Mouse (Mus musculus): ENCODE results near the gene Thbs3.
A peak's percentile ranks its signal among the peaks of the same experiment; 100 is the strongest.

The Thbs3 gene

GRCm38 (mm10) chr3:89227307-89228179 lies 12.6 kb downstream of the Thbs3 start:
- DNase-seq (ENCODE audit: low spot score) = peak; percentile 94

DNA sequence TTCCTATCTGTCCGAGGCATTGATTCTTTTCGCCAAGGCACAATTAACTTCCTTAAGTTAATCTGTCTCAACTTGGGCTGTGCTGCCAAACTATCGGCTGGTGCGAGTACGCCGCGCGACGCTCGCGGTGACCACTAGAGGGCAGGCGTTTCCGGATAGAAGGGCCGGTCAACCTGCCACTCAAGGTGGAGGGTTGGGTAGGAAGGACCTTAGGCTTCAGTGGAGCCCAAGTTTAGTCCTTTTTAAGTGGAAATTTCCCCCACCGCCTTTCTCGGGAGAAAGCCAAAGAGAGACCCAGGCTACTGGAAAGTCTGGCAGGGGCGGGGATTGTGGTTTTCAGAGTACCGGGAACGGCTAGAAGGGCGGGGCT lies 13.2 kb downstream of the Thbs3 start:
- DNase-seq (ENCODE audit: low spot score) = peak; percentile 93

DNA sequence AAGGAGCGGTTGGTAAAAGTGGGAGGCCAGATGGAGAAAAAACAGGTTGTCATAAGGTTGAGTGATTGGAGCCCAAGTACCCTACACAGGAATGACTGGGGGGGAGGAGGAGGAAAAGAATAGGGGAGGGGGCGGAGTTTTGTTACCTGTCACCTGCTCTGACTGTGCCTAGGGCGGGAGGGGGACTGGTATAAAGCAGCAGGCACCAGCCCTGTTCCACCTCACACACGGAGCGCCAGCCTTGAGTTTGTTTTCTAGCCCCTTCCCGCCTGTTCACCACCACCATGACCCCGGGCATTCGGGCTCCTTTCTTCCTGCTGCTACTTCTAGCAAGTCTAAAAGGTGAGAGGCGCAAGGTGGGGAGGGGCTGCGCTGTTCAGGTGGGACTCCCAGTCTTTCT lies 13.9 kb downstream of the Thbs3 start, which contains the start of gene Muc1:
Gene Muc1 (plus strand): TSS at position 222 of the 400 bp plus-strand sequence.
- peak; percentile 68 for DNase-seq (ENCODE audit: low spot score)

DNA sequence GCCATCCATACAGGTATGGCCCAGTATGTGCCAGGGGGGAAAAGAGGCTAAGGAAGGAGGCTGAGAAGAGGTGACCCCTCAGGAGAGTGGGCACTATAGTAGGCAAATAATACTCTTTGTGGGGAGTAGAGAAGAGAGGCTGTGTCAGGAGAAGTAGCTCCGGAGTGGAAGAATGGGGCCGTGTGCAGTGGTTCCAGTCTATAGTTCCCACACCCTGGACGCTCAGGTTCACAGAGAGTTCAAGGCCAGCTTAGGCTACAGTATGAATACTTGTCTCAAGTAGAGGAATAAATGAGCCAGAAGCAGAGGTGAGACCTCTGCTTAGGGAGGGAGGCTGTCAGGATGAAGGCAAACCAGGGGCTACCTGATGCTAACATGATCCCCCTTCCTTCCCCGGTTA lies 14.3 kb downstream of the Thbs3 start:
- no peak for DNase-seq (ENCODE audit: low spot score)

GRCm38 (mm10) chr3:89230561-89230960 lies 15.6 kb downstream of the Thbs3 start:
- DNase-seq (ENCODE audit: low spot score) = no peak

DNA sequence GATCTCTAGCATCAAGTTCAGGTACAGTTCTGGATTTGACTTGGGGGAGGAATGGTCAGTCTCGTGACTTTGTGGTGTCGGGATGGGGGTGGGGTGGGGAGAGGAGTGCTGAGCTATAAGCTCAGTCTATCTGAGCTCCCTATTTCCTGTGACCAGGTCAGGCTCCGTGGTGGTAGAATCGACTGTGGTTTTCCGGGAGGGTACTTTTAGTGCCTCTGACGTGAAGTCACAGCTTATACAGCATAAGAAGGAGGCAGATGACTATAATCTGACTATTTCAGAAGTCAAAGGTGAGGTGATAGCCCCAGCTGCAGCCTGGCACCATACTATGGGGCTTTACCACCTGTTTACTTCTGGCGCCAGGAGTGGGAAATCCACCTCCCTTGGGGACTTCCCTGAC lies 16.4 kb downstream of the Thbs3 start:
- DNase-seq (ENCODE audit: low spot score) = no peak

GRCm38 (mm10) chr3:89231772-89232275 lies 16.8 kb downstream of the Thbs3 start:
- no peak for DNase-seq (ENCODE audit: low spot score)

GRCm38 (mm10) chr3:89232614-89233013 lies 17.6 kb downstream of the Thbs3 start:
- peak; percentile 60 for DNase-seq (ENCODE audit: low spot score)

DNA sequence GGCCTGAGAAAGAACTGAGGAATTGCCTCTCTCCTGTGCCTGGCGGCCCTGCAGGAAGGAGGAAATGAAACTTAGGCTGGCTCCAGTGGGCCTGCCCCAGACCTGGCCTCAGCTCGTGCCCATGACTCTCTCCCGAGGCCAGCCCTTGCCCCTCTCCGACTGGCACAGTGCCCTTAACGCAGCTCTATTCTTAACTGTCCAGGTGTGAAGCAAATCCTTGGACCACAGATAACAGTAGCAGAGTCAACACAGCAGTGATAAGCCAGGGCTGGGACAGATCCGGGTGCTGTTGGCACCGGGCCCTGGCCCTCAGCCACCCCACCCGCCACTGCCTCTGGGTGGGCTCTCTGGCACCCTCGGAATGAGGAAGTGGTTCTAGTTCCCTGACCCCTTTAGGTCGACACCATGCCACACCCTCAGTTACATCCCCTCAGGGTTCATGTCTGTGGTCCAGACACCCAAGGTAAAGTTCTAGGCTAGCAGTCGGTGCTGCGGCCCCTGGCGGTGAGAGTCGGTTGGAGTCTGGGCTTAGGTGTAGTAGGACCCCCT lies 18.7 kb downstream of the Thbs3 start:
- DNase-seq (ENCODE audit: low spot score) = peak; percentile 53

GRCm38 (mm10) chr3:89236516-89236915 lies 21.5 kb downstream of the Thbs3 start:
- DNase-seq (ENCODE audit: low spot score) = no peak

- DNase-seq (ENCODE audit: low spot score) = no peak
Observed at GRCm38 (mm10) chr3:89237682-89238081, 22.7 kb downstream of the Thbs3 start.

GRCm38 (mm10) chr3:89238494-89238893 lies 23.5 kb downstream of the Thbs3 start:
- no peak for DNase-seq (ENCODE audit: low spot score)

DNA sequence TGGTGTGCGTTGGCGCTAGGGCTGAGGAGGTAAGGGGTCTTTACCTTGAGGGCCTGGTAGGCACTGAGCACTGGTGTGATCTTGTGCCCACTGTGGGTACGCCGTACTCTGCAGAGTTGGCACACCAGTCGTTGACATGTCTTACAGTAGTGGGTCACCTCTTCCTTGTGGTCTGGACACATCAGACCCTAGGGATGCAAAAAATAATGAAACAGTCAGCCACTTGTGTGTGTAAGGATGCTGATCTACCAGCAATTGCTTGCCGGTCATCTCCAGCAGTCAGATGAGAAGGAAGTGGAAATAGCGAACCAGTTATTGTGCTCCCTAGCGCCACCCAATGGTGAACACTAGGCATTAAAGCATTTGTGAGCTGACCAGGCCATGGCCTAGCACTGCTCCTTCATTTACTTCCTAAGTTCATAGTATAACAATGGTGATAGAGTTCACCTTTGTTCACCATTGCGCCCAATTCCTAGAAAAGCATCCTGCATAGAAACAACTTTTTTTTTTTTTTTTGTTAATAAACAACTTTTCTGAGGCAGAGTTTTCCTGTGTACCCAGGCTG lies 27.4 kb downstream of the Thbs3 start:
- peak; percentile 79 for DNase-seq (ENCODE audit: low spot score)

DNA sequence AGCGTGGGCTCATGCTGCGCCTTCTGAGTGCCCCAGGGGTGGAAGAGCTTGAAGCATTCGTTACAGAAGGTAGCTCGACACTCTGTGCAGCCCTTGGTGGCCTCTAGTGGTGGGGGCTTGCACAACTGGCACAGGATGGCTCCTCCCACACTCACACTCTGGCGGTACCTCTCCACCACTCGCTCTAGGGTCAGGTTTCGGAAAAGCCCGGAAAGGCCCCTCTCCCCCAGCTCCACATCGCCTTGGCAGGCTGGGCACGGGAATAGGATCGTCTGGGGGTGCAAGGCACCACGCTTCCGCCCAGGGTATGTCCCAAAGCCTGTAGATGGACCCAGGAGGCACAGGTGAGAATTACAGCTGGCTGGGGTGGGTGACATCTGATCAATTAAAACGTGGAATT lies 28.6 kb downstream of the Thbs3 start:
- peak; percentile 83 for DNase-seq (ENCODE audit: low spot score)

GRCm38 (mm10) chr3:89244158-89244981 lies 29.4 kb downstream of the Thbs3 start:
- DNase-seq (ENCODE audit: low spot score) = no peak

DNA sequence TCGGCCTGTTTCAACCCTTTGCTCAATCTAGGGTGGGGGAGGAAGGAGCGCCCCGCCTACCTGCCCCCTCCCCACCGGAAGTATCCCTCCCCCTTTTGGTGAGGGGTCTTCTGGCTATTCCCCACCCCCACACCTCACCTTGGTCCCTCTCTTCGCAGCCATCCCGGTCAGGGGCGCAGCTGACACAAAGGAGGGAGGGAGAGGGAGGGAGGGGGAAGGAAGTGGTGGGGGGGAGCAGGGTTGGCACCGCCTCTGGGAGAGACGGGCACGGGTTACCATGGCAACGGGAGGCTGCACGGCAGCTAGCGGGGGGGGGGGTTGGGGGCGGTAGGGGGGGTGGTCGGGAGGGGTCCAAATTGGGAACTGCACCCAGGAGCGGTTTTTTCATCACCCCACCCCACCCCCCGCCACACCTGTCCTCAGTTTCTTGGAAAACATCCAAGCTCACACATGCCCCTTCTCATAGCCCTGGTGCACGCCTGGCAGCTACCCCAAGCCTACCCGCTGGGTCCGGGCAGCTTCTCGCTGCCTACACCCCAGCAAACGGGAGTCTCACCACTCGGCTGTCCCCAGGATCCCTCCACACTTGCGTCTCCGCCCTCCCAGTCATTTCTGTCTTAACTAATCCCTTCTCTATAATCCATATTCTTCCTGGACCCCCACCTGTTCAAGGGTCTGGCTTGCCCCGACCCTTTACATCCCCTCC lies 30.2 kb downstream of the Thbs3 start:
- DNase-seq (ENCODE audit: low spot score) = no peak

DNA sequence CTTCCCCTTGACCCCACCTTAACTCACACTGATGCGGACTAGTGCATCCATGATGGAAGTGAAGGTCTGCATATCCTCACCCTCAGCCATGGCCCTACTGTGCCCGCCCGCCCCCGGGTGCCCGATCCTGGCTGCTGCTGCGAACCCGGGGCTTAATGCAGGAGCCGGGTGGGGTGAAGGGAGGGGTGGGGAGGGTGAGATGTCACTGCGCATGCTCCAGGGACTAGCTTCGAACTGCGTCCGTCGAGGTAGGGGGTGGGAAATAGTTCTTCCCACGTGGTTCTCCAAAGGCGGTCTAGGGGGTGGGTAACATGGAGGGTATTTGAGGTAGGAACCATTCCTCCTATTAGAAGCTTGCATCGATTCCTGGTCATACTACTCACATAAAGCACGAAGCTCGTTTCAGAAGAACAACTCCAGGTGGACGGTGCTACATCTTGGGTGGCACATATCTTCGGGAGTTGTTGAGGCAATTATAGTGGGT lies 30.8 kb downstream of the Thbs3 start, which contains the start of gene Krtcap2:
Gene Krtcap2 (plus strand): TSS at position 279 of the 484 bp plus-strand sequence.
- no peak for DNase-seq (ENCODE audit: low spot score)

- DNase-seq (ENCODE audit: low spot score) = peak; percentile 92
Observed at GRCm38 (mm10) chr3:89246261-89247100, 31.5 kb downstream of the Thbs3 start, which contains the start of gene Trim46. Trim46 (minus strand) TSS chr3:89246309.

DNA sequence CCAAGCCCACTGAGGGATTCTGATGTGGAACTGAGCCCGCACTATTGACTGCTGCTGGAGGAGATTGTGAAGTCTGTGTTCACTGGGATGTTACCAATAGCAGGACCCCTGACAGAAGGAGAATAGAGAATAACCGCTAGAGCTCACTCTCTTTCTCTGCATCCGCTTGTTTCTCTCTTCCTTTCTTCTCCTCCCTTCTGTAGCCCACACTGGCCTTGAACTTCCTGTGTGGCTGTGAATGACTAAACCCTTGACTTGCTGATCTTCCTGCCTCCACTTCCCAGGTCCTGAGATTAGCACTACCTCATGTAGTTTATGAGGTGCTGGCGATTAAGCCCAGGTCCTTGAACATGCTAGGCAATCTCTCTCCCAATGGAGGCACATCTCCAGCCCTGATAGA lies 32.5 kb downstream of the Thbs3 start:
- no peak for DNase-seq (ENCODE audit: low spot score)

- DNase-seq (ENCODE audit: low spot score) = peak; percentile 88
Observed at GRCm38 (mm10) chr3:89250435-89251040, 35.6 kb downstream of the Thbs3 start.

All from lung, postnatal 25 days (tissue).